Mouse (Mus musculus) testis, adult 2 months (tissue): ENCODE results near the gene Rpl38. TPM values are rescaled to one million over a fixed set of nuclear protein-coding genes. Genes with fewer than 3 reads are reported as not detected.

Source experiments
- H3K27ac ChIP-seq: fragments of 200-500 bp; 2 replicates; pipeline ENCODE4 v1.5.1; 2012; ENCODE audit warnings: low read depth, low read length; ENCODE audit not compliant: control insufficient read depth, insufficient read depth
- H3K27me3 ChIP-seq: fragments of 200-500 bp; 2 replicates; pipeline ENCODE4 v1.6.1; 2012; ENCODE audit warnings: mild to moderate bottlenecking, low read length, moderate library complexity; ENCODE audit not compliant: control insufficient read depth, insufficient read depth
- H3K36me3 ChIP-seq: fragments of 200-500 bp; 2 replicates; pipeline ENCODE4 v1.6.1; 2012; ENCODE audit warnings: mild to moderate bottlenecking, low read length; ENCODE audit not compliant: control insufficient read depth, insufficient read depth
- H3K4me1 ChIP-seq: fragments of 200-500 bp; 2 replicates; pipeline ENCODE4 v1.6.1; 2012; ENCODE audit warnings: low read length; ENCODE audit not compliant: control insufficient read depth, insufficient read depth
- H3K4me3 ChIP-seq: fragments of 200-500 bp; 2 replicates; pipeline ENCODE4 v1.5.1; 2012; ENCODE audit warnings: low read depth, mild to moderate bottlenecking, low read length, moderate library complexity, mixed read lengths; ENCODE audit not compliant: control insufficient read depth
- CTCF ChIP-seq: fragments of 200-500 bp; IDR thresholded peaks from 2 replicates; pipeline ENCODE4 v1.5.1; 2012; ENCODE audit warnings: low read depth, mild to moderate bottlenecking, inconsistent platforms, low read length, moderate library complexity; ENCODE audit not compliant: control insufficient read depth, insufficient read depth, insufficient replicate concordance
- POLR2A ChIP-seq: fragments of 200-500 bp; IDR thresholded peaks from 2 replicates; pipeline ENCODE4 v1.6.1; 2012; ENCODE audit warnings: low read depth, mild to moderate bottlenecking, inconsistent platforms, low read length, moderate library complexity; ENCODE audit not compliant: control insufficient read depth
- polyA plus RNA-seq: library from polyadenylated mRNA; depleted of rRNA; stranded (reverse); fragments of >200 nt; gene quantifications from 2 replicates; pipeline ENCODE4 v1.2.3, GENCODE M21; 2012

Rpl38 gene
- polyA plus RNA-seq, 1 experiment = 600 TPM

- no peaks in the 10 kb centered on the region for H3K27me3 ChIP-seq
- TF ChIP-seq CTCF (no peak), POLR2A (no peak)
- no peak overlapping the region for H3K27ac ChIP-seq
- no peak overlapping the region for H3K4me3 ChIP-seq
- no peaks in the 10 kb centered on the region for H3K36me3 ChIP-seq
- H3K4me1 ChIP-seq = no peaks in the 10 kb centered on the region; the same call in 1 of the 2 replicates
Observed at GRCm38 (mm10) chr11:114656994-114657644, 11.2 kb upstream of the Rpl38 start.

DNA sequence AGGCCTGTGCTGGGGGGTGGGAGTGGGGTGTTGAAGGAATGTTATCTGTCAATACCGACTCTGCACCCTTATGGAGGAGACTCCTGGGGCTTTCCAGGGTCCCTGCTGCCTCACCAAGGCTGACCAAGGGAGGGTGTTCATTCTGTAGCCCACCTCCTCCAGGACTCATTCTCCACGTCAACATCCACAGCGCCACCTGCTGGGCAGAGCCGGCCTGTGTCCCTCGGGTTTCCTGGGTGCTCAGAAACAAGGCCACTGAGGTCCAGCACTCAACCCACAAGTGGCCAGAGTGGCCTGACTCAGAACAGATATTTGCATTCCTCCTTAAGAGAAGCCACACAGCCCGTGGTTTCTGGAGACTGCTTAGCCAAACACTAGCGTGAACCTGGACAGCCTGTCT, 10.6 kb upstream of the Rpl38 start:
- Histone ChIP-seq H3K4me3 (no peak overlapping the region), H3K4me1 (no peaks in the 10 kb centered on the region; the same call in 1 of the 2 replicates), H3K27me3 (no peaks in the 10 kb centered on the region), H3K36me3 (no peaks in the 10 kb centered on the region), H3K27ac (no peak overlapping the region)
- TF ChIP-seq POLR2A = no peak
- TF ChIP-seq CTCF = peak; percentile 94

GRCm38 (mm10) chr11:114662161-114662560, 6.2 kb upstream of the Rpl38 start:
- TF ChIP-seq CTCF = no peak
- no peak for TF ChIP-seq POLR2A

DNA sequence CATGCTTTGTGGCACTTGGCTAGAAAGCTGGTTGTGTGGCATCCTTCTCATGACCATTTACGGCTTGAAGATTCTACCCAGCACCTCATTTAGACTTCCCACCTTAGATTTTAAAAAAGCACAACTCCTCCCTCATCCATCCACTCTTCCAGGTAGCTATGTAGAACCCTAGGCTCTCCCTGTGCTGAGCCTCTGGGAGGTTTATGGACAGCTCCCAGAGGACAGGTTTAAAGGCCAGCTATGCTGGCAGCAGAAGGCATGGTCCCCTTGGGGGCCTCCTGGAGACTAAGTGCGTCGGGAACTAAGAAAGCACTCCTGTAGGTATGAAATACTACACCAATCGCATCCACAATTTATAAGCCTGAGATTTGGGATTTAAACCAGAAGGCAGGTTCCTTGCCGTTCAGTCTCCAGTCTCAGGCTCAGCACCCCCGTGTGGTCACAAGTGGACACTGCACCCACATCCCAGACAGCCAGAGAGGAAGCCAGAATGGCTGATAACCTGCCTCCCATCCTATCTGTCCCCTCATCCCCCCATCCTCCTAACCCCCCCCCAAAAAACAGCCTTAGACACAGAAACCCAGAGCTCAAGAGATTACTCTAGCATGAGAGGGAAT, 5.5 kb upstream of the Rpl38 start:
- no peaks in the 10 kb centered on the region for H3K36me3 ChIP-seq
- TF ChIP-seq POLR2A = no peak
- TF ChIP-seq CTCF = peak; percentile 88; the same call in 1 of the 2 replicates
- H3K4me1 ChIP-seq = peaks cover 4% of the 10 kb centered on the region; the same call in 1 of the 2 replicates

More at GRCm38 (mm10) chr11:114662161-114662560, 6.2 kb upstream of the Rpl38 start:
- peaks cover 2% of the 10 kb centered on the region; the same call in 1 of the 2 replicates for H3K4me1 ChIP-seq
- H3K27me3 ChIP-seq = no peaks in the 10 kb centered on the region
- H3K27ac ChIP-seq = no peak overlapping the region
- no peaks in the 10 kb centered on the region for H3K36me3 ChIP-seq
- no peak overlapping the region for H3K4me3 ChIP-seq

GRCm38 (mm10) chr11:114664164-114664563, 4.2 kb upstream of the Rpl38 start:
- Histone ChIP-seq H3K4me3 (no peak overlapping the region), H3K27ac (no peak overlapping the region), H3K4me1 (peaks cover 6% of the 10 kb centered on the region), H3K27me3 (no peaks in the 10 kb centered on the region), H3K36me3 (no peaks in the 10 kb centered on the region)
- TF ChIP-seq POLR2A (no peak), CTCF (no peak)

More for the DNA sequence above, 5.5 kb upstream of the Rpl38 start:
- Histone ChIP-seq H3K27ac (no peak overlapping the region), H3K27me3 (no peaks in the 10 kb centered on the region), H3K4me3 (no peak overlapping the region)

GRCm38 (mm10) chr11:114665463-114665862, 2.9 kb upstream of the Rpl38 start:
- Histone ChIP-seq H3K27me3 (no peaks in the 10 kb centered on the region), H3K4me1 (peaks cover 15% of the 10 kb centered on the region), H3K4me3 (no peak overlapping the region), H3K36me3 (no peaks in the 10 kb centered on the region), H3K27ac (no peak overlapping the region)
- TF ChIP-seq CTCF = no peak
- no peak for TF ChIP-seq POLR2A

DNA sequence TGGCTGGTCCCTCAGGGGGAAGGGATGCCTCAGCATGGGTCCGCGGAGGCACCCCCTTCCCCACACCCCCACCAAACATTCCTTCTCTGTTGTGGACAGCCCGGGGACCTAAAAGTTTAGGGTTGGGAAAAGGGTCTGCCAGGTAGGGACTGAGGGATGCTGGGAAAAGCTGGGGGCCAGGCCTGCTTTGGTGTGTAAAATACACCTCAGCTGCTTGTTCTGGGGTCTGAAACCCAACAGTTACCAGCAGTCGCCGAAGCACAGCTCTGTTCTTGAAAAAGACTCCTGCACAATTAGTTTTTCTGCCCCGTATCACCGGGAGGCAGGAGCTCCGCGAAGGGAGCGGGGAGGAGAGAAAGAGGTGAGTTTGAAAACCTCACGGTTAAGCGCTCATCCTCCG, 1.5 kb upstream of the Rpl38 start:
- Histone ChIP-seq H3K27me3 (no peaks in the 10 kb centered on the region), H3K36me3 (no peaks in the 10 kb centered on the region), H3K4me1 (peaks cover 15% of the 10 kb centered on the region), H3K4me3 (no peak overlapping the region), H3K27ac (no peak overlapping the region)
- TF ChIP-seq POLR2A (no peak), CTCF (no peak)
